Mouse (Mus musculus): ENCODE measurements around the gene Kcnab1. TPM values are rescaled to one million over a fixed set of nuclear protein-coding genes. Genes with fewer than 3 reads are reported as not detected.

Kcnab1 gene
- polyA plus RNA-seq, 1 experiment from 2014 or later: 5.5 TPM

DNA sequence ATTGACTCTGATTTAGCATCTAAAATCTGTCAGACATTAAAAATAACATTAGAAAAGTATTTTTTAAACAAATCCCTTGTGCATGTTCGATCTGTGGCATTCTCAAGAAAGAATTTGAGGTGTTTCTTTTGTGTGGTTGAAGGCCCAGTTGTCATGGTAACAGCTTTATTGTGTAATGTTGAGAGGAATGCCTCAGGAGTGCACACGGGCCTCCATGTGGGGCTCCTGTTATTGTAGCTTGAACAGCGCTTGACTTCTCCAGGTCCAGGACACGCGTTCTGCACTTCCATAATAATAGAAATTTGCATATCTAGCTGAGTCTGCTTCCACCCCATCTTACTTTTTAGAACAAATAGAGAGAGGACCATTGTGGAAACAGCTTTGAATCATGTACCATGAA, 36.0 kb downstream of the Kcnab1 start:
- no peaks in the 10 kb centered on the region for H3K27me3 ChIP-seq (ENCODE audit: insufficient read depth, poor library complexity, severe bottlenecking)

DNA sequence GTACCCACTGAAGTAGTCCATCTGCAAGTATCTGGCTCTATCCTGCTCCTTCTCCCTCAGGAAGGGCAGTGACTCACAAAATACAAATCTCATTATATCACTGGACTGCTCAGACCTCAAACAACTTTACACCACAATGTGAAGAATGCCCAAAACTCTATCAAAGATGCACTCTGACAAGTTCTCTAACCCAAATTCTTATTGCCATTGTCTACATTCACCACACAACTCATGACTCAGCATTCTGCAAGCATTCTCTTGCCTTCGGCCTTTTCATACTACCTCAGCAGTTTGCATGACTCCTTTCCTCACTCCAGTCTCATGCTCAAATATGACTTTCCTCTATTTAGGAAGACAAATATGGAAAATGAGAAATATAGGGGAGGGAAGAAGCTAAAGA, 42.6 kb downstream of the Kcnab1 start:
- no peak for DNase-seq (ENCODE audit: low spot score)
- Histone ChIP-seq H3K4me1 (replicated peaks) (no peaks in the 10 kb centered on the region), H3K4me3 (no peak overlapping the region), H3K27me3 (ENCODE audit: insufficient read depth, poor library complexity, severe bottlenecking) (no peaks in the 10 kb centered on the region), H3K27ac (no peak overlapping the region), H3K9me3 (no peaks in the 10 kb centered on the region), H3K36me3 (no peaks in the 10 kb centered on the region)
- 91% methylated on average over 1 of the region's 1 CpGs for WGBS

More for the DNA sequence above, 36.0 kb downstream of the Kcnab1 start:
- Histone ChIP-seq H3K27ac (no peak overlapping the region), H3K4me1 (replicated peaks) (peaks cover 5% of the 10 kb centered on the region; the same call in 1 of the 2 replicates), H3K9me3 (no peaks in the 10 kb centered on the region), H3K4me3 (no peak overlapping the region), H3K36me3 (no peaks in the 10 kb centered on the region)
- DNase-seq (ENCODE audit: low spot score): peak; percentile 5
- WGBS: 34% methylated on average over 5 of the region's 5 CpGs

DNA sequence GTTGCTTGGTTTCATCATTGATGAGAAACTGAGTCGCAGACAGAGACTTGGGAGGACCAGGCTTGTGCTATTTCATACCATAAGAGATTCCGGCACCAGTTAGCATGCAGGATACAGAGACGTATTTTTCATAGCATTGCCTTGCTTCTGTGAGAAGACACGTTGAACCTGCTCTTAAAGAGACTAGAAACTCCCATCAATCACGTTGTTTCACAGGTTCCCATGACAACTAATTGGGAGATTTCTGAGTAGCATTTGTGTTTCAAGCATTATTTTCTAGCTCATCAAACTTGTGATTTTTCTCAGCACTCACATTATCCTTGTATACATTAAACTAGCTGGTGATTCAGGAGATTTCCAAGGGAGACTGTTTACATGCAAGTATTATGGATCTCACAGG, 63.8 kb downstream of the Kcnab1 start:
- Histone ChIP-seq H3K27me3 (ENCODE audit: insufficient read depth, poor library complexity, severe bottlenecking) (no peaks in the 10 kb centered on the region), H3K4me3 (no peak overlapping the region), H3K4me1 (replicated peaks) (no peaks in the 10 kb centered on the region), H3K27ac (no peak overlapping the region), H3K36me3 (no peaks in the 10 kb centered on the region), H3K9me3 (no peaks in the 10 kb centered on the region)
- DNase-seq (ENCODE audit: low spot score): no peak
- 83% methylated on average over 5 of the region's 5 CpGs for WGBS

DNA sequence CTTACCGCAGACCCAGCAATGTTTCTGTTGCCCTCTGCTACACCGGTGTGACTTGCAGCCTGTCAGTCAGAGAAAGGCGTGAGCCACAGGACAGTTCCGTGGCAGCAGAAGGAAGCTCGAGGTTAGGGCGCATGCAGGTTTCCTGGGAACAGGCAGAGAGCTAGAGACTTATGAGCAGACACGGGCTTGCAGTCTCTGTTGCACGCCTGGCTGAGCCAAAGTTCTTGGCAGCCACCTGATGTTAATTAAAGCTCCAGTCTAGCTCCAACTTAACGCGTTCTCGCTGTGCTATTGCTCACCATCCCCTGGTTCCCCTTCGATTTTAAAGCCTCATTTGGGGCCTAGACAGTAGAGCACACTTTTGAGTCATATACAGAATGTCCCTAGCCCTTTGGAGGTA, 65.4 kb downstream of the Kcnab1 start:
- Histone ChIP-seq H3K4me1 (replicated peaks) (no peaks in the 10 kb centered on the region), H3K36me3 (no peaks in the 10 kb centered on the region), H3K27me3 (ENCODE audit: insufficient read depth, poor library complexity, severe bottlenecking) (no peaks in the 10 kb centered on the region), H3K9me3 (no peaks in the 10 kb centered on the region), H3K4me3 (no peak overlapping the region), H3K27ac (no peak overlapping the region)
- 73% methylated on average over 12 of the region's 12 CpGs for WGBS
- DNase-seq (ENCODE audit: low spot score): no peak

DNA sequence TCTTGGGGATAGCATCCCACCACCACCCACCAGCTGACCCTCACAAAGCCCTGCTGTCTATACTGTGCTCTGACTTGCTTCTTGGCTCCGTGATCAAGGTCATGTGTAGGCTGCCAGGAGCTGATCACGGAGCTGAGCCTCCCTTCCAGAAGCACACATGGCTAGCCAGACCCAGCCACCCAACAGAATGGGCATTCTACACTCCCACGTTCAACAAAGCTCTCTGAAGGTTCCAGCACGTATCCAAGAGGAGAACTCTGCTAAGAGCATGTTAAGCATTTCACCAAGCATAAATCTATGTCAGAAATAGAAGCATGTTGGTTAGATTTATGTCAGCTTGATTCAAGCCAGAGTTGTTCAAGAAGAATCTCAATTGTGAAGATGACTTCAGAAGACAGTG, 66.6 kb downstream of the Kcnab1 start:
- H3K9me3 ChIP-seq: no peaks in the 10 kb centered on the region
- no peaks in the 10 kb centered on the region for H3K36me3 ChIP-seq
- H3K27me3 ChIP-seq (ENCODE audit: insufficient read depth, poor library complexity, severe bottlenecking): no peaks in the 10 kb centered on the region
- no peak overlapping the region for H3K27ac ChIP-seq
- 84% methylated on average over 4 of the region's 4 CpGs for WGBS
- DNase-seq (ENCODE audit: low spot score): no peak
- H3K4me1 ChIP-seq (replicated peaks): no peaks in the 10 kb centered on the region
- no peak overlapping the region for H3K4me3 ChIP-seq

DNA sequence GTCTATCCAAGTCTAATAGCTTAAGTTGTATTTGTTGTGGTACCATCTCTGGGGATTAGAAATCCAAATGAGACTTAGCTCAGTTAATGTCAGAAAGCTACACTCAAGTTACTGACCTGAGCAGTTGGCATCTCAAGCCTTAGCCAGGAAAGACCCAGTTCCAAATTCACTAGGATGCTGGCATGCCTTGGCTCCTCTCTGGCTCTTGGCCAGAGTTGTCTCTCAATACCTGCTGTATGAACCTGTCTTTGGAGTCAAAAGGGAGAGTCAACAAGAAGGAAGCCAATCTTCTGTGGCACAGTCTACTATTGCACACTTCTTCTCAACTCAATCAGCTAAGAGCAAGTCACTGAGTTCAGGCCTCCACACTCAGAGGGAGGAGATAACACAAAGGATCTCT, 67.7 kb downstream of the Kcnab1 start:
- no peaks in the 10 kb centered on the region for H3K36me3 ChIP-seq
- no peaks in the 10 kb centered on the region for H3K9me3 ChIP-seq
- H3K27ac ChIP-seq: no peak overlapping the region
- DNase-seq (ENCODE audit: low spot score): no peak
- H3K27me3 ChIP-seq (ENCODE audit: insufficient read depth, poor library complexity, severe bottlenecking): no peaks in the 10 kb centered on the region
- H3K4me1 ChIP-seq (replicated peaks): no peaks in the 10 kb centered on the region
- no peak overlapping the region for H3K4me3 ChIP-seq

GRCm38 (mm10) chr3:65187833-65188698, 78.9 kb downstream of the Kcnab1 start:
- no peak overlapping the region for H3K27ac ChIP-seq
- H3K27me3 ChIP-seq (ENCODE audit: insufficient read depth, poor library complexity, severe bottlenecking): no peaks in the 10 kb centered on the region
- WGBS: 79% methylated on average over 7 of the region's 7 CpGs
- no peak overlapping the region for H3K4me3 ChIP-seq
- H3K9me3 ChIP-seq: no peaks in the 10 kb centered on the region
- no peak for DNase-seq (ENCODE audit: low spot score)
- H3K4me1 ChIP-seq (replicated peaks): no peaks in the 10 kb centered on the region
- no peaks in the 10 kb centered on the region for H3K36me3 ChIP-seq

- Histone ChIP-seq H3K9me3 (no peaks in the 10 kb centered on the region), H3K4me3 (no peak overlapping the region), H3K4me1 (replicated peaks) (peaks cover 11% of the 10 kb centered on the region), H3K27ac (no peak overlapping the region), H3K36me3 (no peaks in the 10 kb centered on the region), H3K27me3 (ENCODE audit: insufficient read depth, poor library complexity, severe bottlenecking) (no peaks in the 10 kb centered on the region)
- WGBS: 87% methylated on average over 1 of the region's 1 CpGs
- no peak for DNase-seq (ENCODE audit: low spot score)
Observed at GRCm38 (mm10) chr3:65200611-65201010, 91.4 kb downstream of the Kcnab1 start.

- 63% methylated on average over 8 of the region's 8 CpGs for WGBS
Observed at GRCm38 (mm10) chr3:65203361-65204117, 94.4 kb downstream of the Kcnab1 start.

DNA sequence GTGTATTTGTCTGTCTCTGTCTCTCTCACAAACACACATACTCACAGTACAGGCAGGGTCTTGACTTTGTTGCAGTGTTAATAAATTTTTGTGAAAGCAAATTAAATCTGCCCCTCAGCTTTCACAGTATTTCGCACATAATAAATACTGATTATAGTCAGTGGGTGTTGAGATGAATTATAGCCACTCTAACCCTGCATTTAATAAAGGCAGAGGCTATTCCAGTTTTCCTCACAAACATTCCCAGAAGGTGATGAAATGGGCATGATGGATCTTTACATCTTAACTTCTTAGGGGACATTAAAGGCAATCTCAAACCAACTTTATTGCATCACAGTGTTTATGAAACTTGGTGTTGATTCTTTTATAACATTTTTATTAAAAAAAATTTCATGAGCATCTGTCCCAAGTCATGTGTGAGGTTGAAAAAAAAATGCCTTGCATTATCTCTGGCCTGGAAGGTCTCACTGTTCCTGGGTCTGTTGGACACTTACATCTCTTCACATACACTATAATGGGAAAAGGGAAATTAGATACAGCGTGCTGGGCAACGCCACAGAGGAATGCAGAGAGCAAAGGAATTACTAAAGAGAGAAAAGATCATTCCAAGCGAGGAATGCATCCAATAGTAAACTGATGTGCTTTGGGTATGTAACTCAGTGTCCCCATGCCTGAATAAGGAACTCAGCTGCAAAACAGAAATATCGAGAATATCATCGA, 95.3 kb downstream of the Kcnab1 start:
- H3K4me3 ChIP-seq: no peak overlapping the region
- H3K4me1 ChIP-seq (replicated peaks): peaks cover 17% of the 10 kb centered on the region
- DNase-seq (ENCODE audit: low spot score): no peak
- H3K27me3 ChIP-seq (ENCODE audit: insufficient read depth, poor library complexity, severe bottlenecking): no peaks in the 10 kb centered on the region
- 67% methylated on average over 6 of the region's 6 CpGs for WGBS
- H3K36me3 ChIP-seq: no peaks in the 10 kb centered on the region
- H3K27ac ChIP-seq: peak overlapping the region; percentile 50; the same call in 1 of the 2 replicates
- no peaks in the 10 kb centered on the region for H3K9me3 ChIP-seq

More at GRCm38 (mm10) chr3:65203361-65204117, 94.4 kb downstream of the Kcnab1 start:
- Histone ChIP-seq H3K36me3 (no peaks in the 10 kb centered on the region), H3K27me3 (ENCODE audit: insufficient read depth, poor library complexity, severe bottlenecking) (no peaks in the 10 kb centered on the region), H3K27ac (0 out of 2 replicates have a peak overlapping the region, but pooled peaks have one; percentile 12), H3K9me3 (no peaks in the 10 kb centered on the region), H3K4me1 (replicated peaks) (peaks cover 17% of the 10 kb centered on the region), H3K4me3 (no peak overlapping the region)
- DNase-seq (ENCODE audit: low spot score): no peak

GRCm38 (mm10) chr3:65205539-65206020, 96.4 kb downstream of the Kcnab1 start:
- 75% methylated on average over 8 of the region's 8 CpGs for WGBS
- H3K9me3 ChIP-seq: no peaks in the 10 kb centered on the region
- no peaks in the 10 kb centered on the region for H3K36me3 ChIP-seq
- peaks cover 17% of the 10 kb centered on the region for H3K4me1 ChIP-seq (replicated peaks)
- DNase-seq (ENCODE audit: low spot score): no peak
- H3K4me3 ChIP-seq: no peak overlapping the region
- H3K27me3 ChIP-seq (ENCODE audit: insufficient read depth, poor library complexity, severe bottlenecking): no peaks in the 10 kb centered on the region
- peak overlapping the region; percentile 64 for H3K27ac ChIP-seq

- H3K36me3 ChIP-seq: no peaks in the 10 kb centered on the region
- H3K9me3 ChIP-seq: no peaks in the 10 kb centered on the region
- H3K27ac ChIP-seq: no peak overlapping the region
- DNase-seq (ENCODE audit: low spot score): no peak
- no peak overlapping the region for H3K4me3 ChIP-seq
- H3K27me3 ChIP-seq (ENCODE audit: insufficient read depth, poor library complexity, severe bottlenecking): no peaks in the 10 kb centered on the region
- WGBS: 72% methylated on average over 2 of the region's 2 CpGs
- peaks cover 4% of the 10 kb centered on the region; the same call in 1 of the 2 replicates for H3K4me1 ChIP-seq (replicated peaks)
Observed at GRCm38 (mm10) chr3:65213725-65214124, 104.5 kb downstream of the Kcnab1 start.

Data from hindbrain, embryonic 10.5 days (tissue).